Mouse (Mus musculus): ENCODE data around the gene Pfn1.

DNA sequence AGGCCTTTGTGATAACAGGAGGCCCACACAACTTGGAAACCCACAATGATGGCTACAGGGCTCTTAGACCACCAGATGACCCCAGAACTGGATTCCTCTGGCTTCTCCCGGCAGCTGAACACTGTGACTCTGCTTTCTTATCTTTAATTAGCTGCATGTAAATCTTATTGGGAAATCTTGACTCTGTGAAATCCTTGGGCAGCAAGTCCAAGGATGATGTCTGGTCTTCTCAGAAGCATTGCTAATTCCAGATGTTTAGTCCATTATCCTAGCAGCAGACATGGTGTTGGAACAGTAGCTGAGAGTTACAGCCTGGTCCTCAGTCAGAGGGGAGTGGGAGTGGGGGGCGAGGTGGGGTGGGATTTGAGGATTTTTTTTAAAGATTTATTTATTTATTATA, 26.0 kb downstream of the Pfn1 start:
- TF ChIP-seq ZC3H11A (IDR thresholded peaks at IDR 0.05; ENCODE audit: borderline replicate concordance, low read depth, low read length), result no peak
- TF ChIP-seq CHD2 (IDR thresholded peaks at IDR 0.05; ENCODE audit: low read depth, low read length), result no peak

Measured in ES-E14 (cell line).